Mouse (Mus musculus): ENCODE results near the gene Myb. TPM values are rescaled to one million over a fixed set of nuclear protein-coding genes. Genes with fewer than 3 reads are reported as not detected.

Gene Myb
- polyA plus RNA-seq, 1 experiment: 0.44 TPM

- Histone ChIP-seq H3K4me1 (ENCODE audit: control insufficient read depth, insufficient read depth, low read length) (no peaks in the 10 kb centered on the region), H3K27ac (ENCODE audit: insufficient read depth, low read length) (no peak overlapping the region), H3K4me3 (ENCODE audit: insufficient read depth, low read length) (no peak overlapping the region)
- TF ChIP-seq POLR2A (IDR thresholded peaks at IDR 0.05; ENCODE audit: low read depth, low read length): no peak
- TF ChIP-seq CTCF (IDR thresholded peaks at IDR 0.05; ENCODE audit: borderline replicate concordance, insufficient read depth, low read length): no peak
Measured at GRCm38 (mm10) chr10:21178281-21178680, 17.5 kb upstream of the Myb start.

DNA sequence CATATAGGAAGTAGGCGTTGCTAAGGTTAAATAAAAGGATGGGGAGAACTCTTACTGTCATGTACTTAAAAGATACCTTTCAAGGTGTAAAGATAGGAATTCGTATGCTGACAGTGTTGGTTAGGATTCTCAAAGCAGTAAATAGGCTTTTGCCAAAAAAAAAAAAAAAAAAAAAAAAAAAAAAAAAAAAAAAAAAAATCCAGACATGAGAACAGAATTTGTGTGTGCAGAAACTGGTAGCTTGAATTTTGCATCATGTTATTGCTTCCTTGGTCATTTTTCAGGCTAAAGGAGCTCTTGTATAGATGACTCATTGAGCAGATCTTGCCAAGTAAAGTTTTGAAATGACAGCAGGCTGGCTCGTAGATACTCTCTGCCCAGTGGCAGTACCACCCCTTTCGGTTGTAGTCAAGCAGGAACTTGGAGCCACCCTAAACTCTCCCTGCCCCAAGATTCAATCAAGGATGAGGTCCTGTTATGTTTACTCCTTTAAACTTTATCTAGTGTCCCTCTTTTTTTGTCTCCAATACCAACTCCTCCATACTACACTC lies 11.9 kb upstream of the Myb start:
- Histone ChIP-seq H3K4me3 (ENCODE audit: insufficient read depth, low read length) (no peak overlapping the region), H3K27ac (ENCODE audit: insufficient read depth, low read length) (no peak overlapping the region), H3K4me1 (ENCODE audit: control insufficient read depth, insufficient read depth, low read length) (no peaks in the 10 kb centered on the region)
- TF ChIP-seq POLR2A (IDR thresholded peaks at IDR 0.05; ENCODE audit: low read depth, low read length) (no peak), CTCF (IDR thresholded peaks at IDR 0.05; ENCODE audit: borderline replicate concordance, insufficient read depth, low read length) (no peak)

DNA sequence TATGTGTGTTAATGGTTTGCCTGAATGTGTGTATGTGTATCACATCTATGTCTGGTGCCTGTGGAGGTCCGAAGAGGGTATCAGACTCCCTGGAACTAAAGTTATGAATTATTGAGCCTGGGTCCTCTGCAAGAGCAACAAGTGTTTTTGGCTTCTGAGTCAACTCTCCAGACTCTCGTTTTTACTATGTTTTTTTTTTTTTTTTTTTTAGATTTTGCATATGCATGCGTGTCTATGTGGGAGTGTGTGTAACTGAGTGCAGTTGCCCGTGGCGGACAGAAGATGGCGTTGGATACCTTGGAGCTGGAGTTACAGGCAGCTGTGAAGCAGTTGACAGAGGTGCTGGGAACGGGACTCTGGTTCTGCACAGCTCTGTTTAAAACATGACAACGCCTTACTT lies 7.7 kb upstream of the Myb start:
- H3K27ac ChIP-seq (ENCODE audit: insufficient read depth, low read length): no peak overlapping the region
- TF ChIP-seq POLR2A (IDR thresholded peaks at IDR 0.05; ENCODE audit: low read depth, low read length) (no peak), CTCF (IDR thresholded peaks at IDR 0.05; ENCODE audit: borderline replicate concordance, insufficient read depth, low read length) (no peak)
- H3K4me1 ChIP-seq (ENCODE audit: control insufficient read depth, insufficient read depth, low read length): no peaks in the 10 kb centered on the region
- no peak overlapping the region for H3K4me3 ChIP-seq (ENCODE audit: insufficient read depth, low read length)

GRCm38 (mm10) chr10:21167842-21168241 lies 7.1 kb upstream of the Myb start:
- Histone ChIP-seq H3K4me3 (ENCODE audit: insufficient read depth, low read length) (no peak overlapping the region), H3K27ac (ENCODE audit: insufficient read depth, low read length) (no peak overlapping the region), H3K4me1 (ENCODE audit: control insufficient read depth, insufficient read depth, low read length) (no peaks in the 10 kb centered on the region)
- TF ChIP-seq CTCF (IDR thresholded peaks at IDR 0.05; ENCODE audit: borderline replicate concordance, insufficient read depth, low read length) (no peak), POLR2A (IDR thresholded peaks at IDR 0.05; ENCODE audit: low read depth, low read length) (no peak)

GRCm38 (mm10) chr10:21167165-21167564 lies 6.4 kb upstream of the Myb start:
- no peaks in the 10 kb centered on the region for H3K4me1 ChIP-seq (ENCODE audit: control insufficient read depth, insufficient read depth, low read length)
- TF ChIP-seq POLR2A (IDR thresholded peaks at IDR 0.05; ENCODE audit: low read depth, low read length): no peak
- no peak overlapping the region for H3K4me3 ChIP-seq (ENCODE audit: insufficient read depth, low read length)
- H3K27ac ChIP-seq (ENCODE audit: insufficient read depth, low read length): no peak overlapping the region

DNA sequence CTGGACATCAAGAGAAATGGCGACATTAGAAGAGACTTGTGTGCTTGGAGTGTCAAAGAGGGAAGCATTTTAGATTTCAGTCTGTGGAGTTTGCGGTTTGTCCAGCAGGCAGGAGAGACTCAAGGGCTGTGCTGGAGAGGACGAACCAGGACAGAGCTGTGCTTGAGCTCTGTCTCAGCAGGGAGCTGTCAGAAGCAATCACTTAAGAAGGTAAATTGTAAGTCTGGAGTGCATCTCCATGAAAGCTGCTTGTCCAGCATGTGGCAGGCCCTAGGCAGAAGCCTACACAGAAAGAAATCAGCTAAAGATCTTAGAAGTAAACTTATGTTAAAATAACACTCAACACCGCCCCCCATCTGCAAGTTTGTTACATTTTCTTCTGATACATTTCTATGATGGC lies 4.6 kb upstream of the Myb start:
- no peak for TF ChIP-seq CTCF (IDR thresholded peaks at IDR 0.05; ENCODE audit: borderline replicate concordance, insufficient read depth, low read length)
- no peak for TF ChIP-seq POLR2A (IDR thresholded peaks at IDR 0.05; ENCODE audit: low read depth, low read length)
- H3K4me3 ChIP-seq (ENCODE audit: insufficient read depth, low read length): no peak overlapping the region
- no peaks in the 10 kb centered on the region for H3K4me1 ChIP-seq (ENCODE audit: control insufficient read depth, insufficient read depth, low read length)
- no peak overlapping the region for H3K27ac ChIP-seq (ENCODE audit: insufficient read depth, low read length)

DNA sequence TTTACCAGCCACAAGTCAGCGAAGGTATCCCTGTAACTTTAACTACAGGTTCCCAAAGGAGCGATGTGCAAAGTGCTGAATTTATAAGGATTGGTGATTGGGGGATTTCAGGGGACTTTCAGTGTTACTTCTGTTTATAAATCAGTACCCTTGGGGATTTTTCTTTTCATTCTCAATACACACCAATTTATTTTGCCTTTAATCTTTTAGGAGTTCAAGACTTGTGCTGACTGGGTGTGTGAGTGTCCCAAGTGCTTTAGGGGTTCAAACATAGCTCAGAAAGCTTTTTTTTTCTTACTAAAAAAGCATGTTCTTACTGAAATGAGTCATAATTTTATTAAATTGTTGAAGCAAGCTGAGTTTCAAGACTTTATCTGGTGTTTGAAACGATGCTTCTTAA lies 1.3 kb upstream of the Myb start:
- TF ChIP-seq CTCF (IDR thresholded peaks at IDR 0.05; ENCODE audit: borderline replicate concordance, insufficient read depth, low read length) (no peak), POLR2A (IDR thresholded peaks at IDR 0.05; ENCODE audit: low read depth, low read length) (no peak)
- no peaks in the 10 kb centered on the region for H3K4me1 ChIP-seq (ENCODE audit: control insufficient read depth, insufficient read depth, low read length)
- H3K4me3 ChIP-seq (ENCODE audit: insufficient read depth, low read length): no peak overlapping the region
- no peak overlapping the region for H3K27ac ChIP-seq (ENCODE audit: insufficient read depth, low read length)

DNA sequence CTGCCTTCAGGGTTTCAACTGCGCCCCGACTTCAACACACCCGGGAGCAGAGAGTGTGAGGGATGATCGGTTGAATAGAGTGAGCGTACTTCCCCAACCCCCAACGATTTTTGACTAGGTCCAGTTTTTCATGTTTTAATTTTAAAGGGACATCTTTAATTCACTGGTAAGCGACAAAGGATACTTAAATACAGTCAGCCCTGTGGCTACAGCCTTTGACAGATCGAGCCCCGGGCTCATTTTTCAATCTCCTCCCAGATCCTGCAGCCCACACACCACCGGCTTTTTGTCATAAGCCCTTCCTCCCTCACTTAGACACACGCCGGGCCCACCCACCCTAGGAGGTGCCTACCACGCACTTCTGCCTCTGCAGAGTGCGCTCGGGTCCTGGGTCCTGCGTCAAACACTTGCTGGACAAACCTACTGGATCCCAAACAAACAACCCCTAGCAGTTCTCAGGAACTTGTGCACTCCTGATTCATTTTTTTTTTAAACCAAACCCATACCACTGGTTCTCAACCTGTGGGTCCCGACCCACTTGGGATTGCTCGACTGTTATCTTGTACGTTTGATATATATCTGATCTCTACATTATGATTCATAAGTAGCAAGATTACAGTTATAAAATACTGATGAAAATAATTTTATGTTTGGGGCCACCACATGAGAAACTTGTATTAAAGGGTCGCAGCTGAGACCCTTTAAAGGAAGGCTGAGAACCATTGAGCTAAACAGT lies 743 bp upstream of the Myb start:
- H3K4me3 ChIP-seq (ENCODE audit: insufficient read depth, low read length): peak overlapping the region; percentile 64
- TF ChIP-seq CTCF (IDR thresholded peaks at IDR 0.05; ENCODE audit: borderline replicate concordance, insufficient read depth, low read length) (no peak), POLR2A (IDR thresholded peaks at IDR 0.05; ENCODE audit: low read depth, low read length) (no peak)
- no peaks in the 10 kb centered on the region for H3K4me1 ChIP-seq (ENCODE audit: control insufficient read depth, insufficient read depth, low read length)
- H3K27ac ChIP-seq (ENCODE audit: insufficient read depth, low read length): no peak overlapping the region

GRCm38 (mm10) chr10:21159697-21160394 lies 938 bp downstream of the Myb start:
- TF ChIP-seq POLR2A (IDR thresholded peaks at IDR 0.05; ENCODE audit: low read depth, low read length) (no peak), CTCF (IDR thresholded peaks at IDR 0.05; ENCODE audit: borderline replicate concordance, insufficient read depth, low read length) (no peak)
- H3K27ac ChIP-seq (ENCODE audit: insufficient read depth, low read length): no peak overlapping the region
- H3K4me3 ChIP-seq (ENCODE audit: insufficient read depth, low read length): peak overlapping the region; percentile 64
- H3K4me1 ChIP-seq (ENCODE audit: control insufficient read depth, insufficient read depth, low read length): no peaks in the 10 kb centered on the region

GRCm38 (mm10) chr10:21158918-21159443 lies 1.8 kb downstream of the Myb start:
- no peak for TF ChIP-seq POLR2A (IDR thresholded peaks at IDR 0.05; ENCODE audit: low read depth, low read length)
- no peak for TF ChIP-seq CTCF (IDR thresholded peaks at IDR 0.05; ENCODE audit: borderline replicate concordance, insufficient read depth, low read length)
- no peaks in the 10 kb centered on the region for H3K4me1 ChIP-seq (ENCODE audit: control insufficient read depth, insufficient read depth, low read length)
- peak overlapping the region; percentile 60 for H3K4me3 ChIP-seq (ENCODE audit: insufficient read depth, low read length)
- no peak overlapping the region for H3K27ac ChIP-seq (ENCODE audit: insufficient read depth, low read length)
